Mouse (Mus musculus) stomach, postnatal 0 days (tissue): ENCODE results near the gene Dnah8. TPM values are rescaled to one million over a fixed set of nuclear protein-coding genes. Genes with fewer than 3 reads are reported as not detected.
"Not testable (repeated sequence)": the region's sequence is repeated elsewhere in the genome, so short reads cannot be mapped to it uniquely, and the experiment has no call there.

Source experiments
- ATAC-seq: fragments of 200-750 bp; cut with Nextera tagmentation; 2 replicates; pipeline ENCODE4 v1.8.0; 2017; ENCODE audit not compliant: low FRiP score, low TSS enrichment
- DNase-seq: peaks from one replicate; pipeline ENCODE4 v3.0.0-alpha.2; 2016; ENCODE audit warnings: low spot score
- H3K27ac ChIP-seq: fragments of 300-500 bp; sonication (generic); replicated peaks from 2 replicates; pipeline ENCODE4 v1.5.1; 2014; ENCODE audit warnings: mild to moderate bottlenecking, control low read depth
- H3K27me3 ChIP-seq: fragments of 300-500 bp; sonication (generic); 2 replicates; pipeline ENCODE4 v1.6.1; 2014; ENCODE audit warnings: low read length; ENCODE audit not compliant: control insufficient read depth, insufficient read depth
- H3K36me3 ChIP-seq: fragments of 300-500 bp; sonication (generic); 2 replicates; pipeline ENCODE4 v1.6.1; 2014; ENCODE audit warnings: low read length, mixed read lengths; ENCODE audit not compliant: control insufficient read depth, insufficient read depth
- H3K4me1 ChIP-seq: fragments of 300-500 bp; sonication (generic); replicated peaks from 2 replicates; pipeline ENCODE4 v1.6.1; 2014; ENCODE audit warnings: antibody characterized with exemption; ENCODE audit not compliant: control insufficient read depth, insufficient read depth
- H3K4me2 ChIP-seq: fragments of 300-500 bp; sonication (generic); replicated peaks from 2 replicates; pipeline ENCODE4 v1.6.1; 2014; ENCODE audit warnings: low read depth, mild to moderate bottlenecking, control low read depth, moderate library complexity
- H3K4me3 ChIP-seq: fragments of 300-500 bp; sonication (generic); 2 replicates; pipeline ENCODE4 v1.5.1; 2014; ENCODE audit warnings: low read depth, low read length, control low read depth
- H3K9ac ChIP-seq: fragments of 300-500 bp; sonication (generic); 2 replicates; pipeline ENCODE4 v1.6.1; 2014; ENCODE audit warnings: mild to moderate bottlenecking, low read length, control low read depth, mixed read lengths
- H3K9me3 ChIP-seq: fragments of 300-500 bp; sonication (generic); 2 replicates; pipeline ENCODE4 v1.6.1; 2016; ENCODE audit warnings: low read length; ENCODE audit not compliant: control insufficient read depth
- CTCF ChIP-seq: IDR thresholded peaks from 2 replicates; pipeline ENCODE4 v1.5.1; 2016; ENCODE audit warnings: antibody characterized with exemption, low read depth, mild to moderate bottlenecking, moderate library complexity
- EP300 ChIP-seq: optimal IDR thresholded peaks from 2 replicates; pipeline ENCODE3; 2016; ENCODE audit warnings: antibody characterized with exemption
- WGBS: fragments of 180-500 bp; shearing (Covaris S2); extraction: QIAGEN DNeasy Blood & Tissue Kit; methylation state at CpG from one replicate; pipeline ENCODE4 v1.1.7; 2014; 5-methylcytosine and 5-hydroxymethylcytosine counted together
- polyA plus RNA-seq: library from polyadenylated mRNA; unstranded; fragments of >200 nt; fragmentation: Nextera tagmentation; extraction: Ambion mirVana; gene quantifications from 2 replicates; pipeline ENCODE4 v1.2.1, GENCODE M21; 2015

Gene Dnah8
- polyA plus RNA-seq: 0.47 and 0.92 TPM in 2 replicates

DNA sequence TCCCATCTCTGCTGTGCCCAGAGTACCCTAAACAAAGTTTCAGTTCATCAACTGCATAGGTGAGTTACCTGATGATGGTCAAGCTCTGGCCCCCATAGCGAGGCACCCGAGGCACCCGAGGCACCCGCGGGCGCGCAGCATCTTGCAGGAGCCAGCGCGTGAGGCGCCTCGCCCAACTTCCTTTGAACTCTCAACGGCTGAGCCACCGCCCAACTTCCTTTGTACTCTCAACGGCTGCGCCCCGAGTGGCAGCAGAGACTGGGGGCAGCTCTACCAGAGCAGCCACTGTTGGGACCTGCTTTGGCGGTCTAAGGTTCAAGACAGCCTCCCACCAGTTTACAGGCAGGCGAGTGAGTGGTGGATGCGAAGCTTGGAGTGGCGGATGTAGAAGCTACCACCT lies at the start of gene Dnah8:
Gene Dnah8, plus strand, starts transcription at position 223 of the 400 bp plus-strand sequence.
- H3K27me3 ChIP-seq, H3K9me3 ChIP-seq, H3K9ac ChIP-seq, H3K4me2 ChIP-seq, DNase-seq, H3K4me1 ChIP-seq, H3K4me3 ChIP-seq, H3K27ac ChIP-seq, H3K36me3 ChIP-seq: not testable (repeated sequence)
- WGBS: no CpG with 5 or more reads among the region's 20 CpGs
- peak; percentile 57; the same call in 1 of the 2 replicates for ATAC-seq

DNA sequence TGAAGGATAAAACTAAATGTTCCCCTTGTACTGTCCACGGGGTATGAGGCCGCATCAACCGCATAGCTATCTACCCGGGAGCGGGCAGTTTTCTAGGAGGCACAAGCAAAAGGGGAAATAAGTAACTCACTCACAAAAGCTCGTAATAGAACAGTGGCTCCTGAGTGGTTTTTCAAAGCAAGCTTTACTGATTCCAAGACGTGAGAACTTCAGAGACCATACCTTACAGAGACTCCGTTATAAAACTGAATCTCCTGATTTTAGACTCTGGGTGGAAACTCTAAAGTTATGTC lies 49.4 kb upstream of the Dnah8 start:
- no peaks in the 10 kb centered on the region for H3K9me3 ChIP-seq
- H3K27ac ChIP-seq: 0 out of 2 replicates have a peak overlapping the region, but pooled peaks have one; percentile 2
- H3K4me3 ChIP-seq: no peak overlapping the region
- ATAC-seq (no peak), DNase-seq (no peak)
- TF ChIP-seq EP300: no peak
- no peak for TF ChIP-seq CTCF
- no peaks in the 10 kb centered on the region for H3K27me3 ChIP-seq
- peaks cover 8% of the 10 kb centered on the region; the same call in 1 of the 2 replicates for H3K4me1 ChIP-seq
- 60% methylated on average over 8 of the region's 8 CpGs for WGBS
- no peak overlapping the region for H3K9ac ChIP-seq
- no peaks in the 10 kb centered on the region for H3K36me3 ChIP-seq
- peak overlapping the region; percentile 84; the same call in 1 of the 2 replicates for H3K4me2 ChIP-seq

DNA sequence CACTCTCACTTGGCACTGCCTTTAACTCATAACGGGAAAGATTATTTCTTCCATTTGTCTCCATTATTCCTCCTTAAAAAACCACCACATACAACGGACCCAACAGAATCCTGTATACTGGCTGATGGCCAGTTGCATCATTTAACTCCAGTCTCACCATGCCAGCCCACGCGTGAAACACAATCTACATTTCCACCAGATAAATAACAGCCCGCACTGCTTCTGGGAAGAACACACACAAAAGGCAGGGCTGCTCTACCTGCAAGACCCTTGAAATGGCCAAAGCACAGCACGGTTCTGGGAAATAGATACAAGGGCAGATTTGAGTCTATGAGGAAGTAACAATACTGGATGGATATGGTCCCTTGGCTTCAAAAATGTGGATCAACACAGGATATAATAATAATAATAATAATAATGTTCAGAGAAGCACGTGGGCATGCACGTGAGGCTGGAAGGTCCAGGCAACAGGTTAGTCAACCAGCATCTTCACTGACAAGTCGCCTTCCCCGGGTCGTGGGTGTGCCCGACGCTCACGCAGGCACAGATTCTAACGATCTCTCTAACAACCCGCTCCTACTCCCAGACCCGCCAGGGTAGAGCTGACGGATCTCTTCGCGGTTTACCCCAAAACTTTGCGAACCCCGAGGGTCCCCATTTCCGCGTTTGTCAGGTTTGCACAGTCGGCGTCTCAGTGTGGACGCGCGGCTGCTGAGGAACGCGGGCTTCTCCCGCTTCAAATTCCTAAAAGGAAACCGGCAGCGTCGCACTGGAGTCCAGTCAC lies 48.8 kb upstream of the Dnah8 start:
- DNase-seq (no peak), ATAC-seq (peak; percentile 18; the same call in 1 of the 2 replicates)
- peak overlapping the region; percentile 78 for H3K9ac ChIP-seq
- peaks cover 8% of the 10 kb centered on the region; the same call in 1 of the 2 replicates for H3K4me1 ChIP-seq
- peak overlapping the region; percentile 77 for H3K4me3 ChIP-seq
- peak overlapping the region; percentile 91 for H3K27ac ChIP-seq
- WGBS: 3% methylated on average over 35 of the region's 35 CpGs
- H3K9me3 ChIP-seq: no peaks in the 10 kb centered on the region
- no peak for TF ChIP-seq EP300
- TF ChIP-seq CTCF: no peak
- H3K27me3 ChIP-seq: no peaks in the 10 kb centered on the region
- no peaks in the 10 kb centered on the region for H3K36me3 ChIP-seq
- H3K4me2 ChIP-seq: peak overlapping the region; percentile 84

DNA sequence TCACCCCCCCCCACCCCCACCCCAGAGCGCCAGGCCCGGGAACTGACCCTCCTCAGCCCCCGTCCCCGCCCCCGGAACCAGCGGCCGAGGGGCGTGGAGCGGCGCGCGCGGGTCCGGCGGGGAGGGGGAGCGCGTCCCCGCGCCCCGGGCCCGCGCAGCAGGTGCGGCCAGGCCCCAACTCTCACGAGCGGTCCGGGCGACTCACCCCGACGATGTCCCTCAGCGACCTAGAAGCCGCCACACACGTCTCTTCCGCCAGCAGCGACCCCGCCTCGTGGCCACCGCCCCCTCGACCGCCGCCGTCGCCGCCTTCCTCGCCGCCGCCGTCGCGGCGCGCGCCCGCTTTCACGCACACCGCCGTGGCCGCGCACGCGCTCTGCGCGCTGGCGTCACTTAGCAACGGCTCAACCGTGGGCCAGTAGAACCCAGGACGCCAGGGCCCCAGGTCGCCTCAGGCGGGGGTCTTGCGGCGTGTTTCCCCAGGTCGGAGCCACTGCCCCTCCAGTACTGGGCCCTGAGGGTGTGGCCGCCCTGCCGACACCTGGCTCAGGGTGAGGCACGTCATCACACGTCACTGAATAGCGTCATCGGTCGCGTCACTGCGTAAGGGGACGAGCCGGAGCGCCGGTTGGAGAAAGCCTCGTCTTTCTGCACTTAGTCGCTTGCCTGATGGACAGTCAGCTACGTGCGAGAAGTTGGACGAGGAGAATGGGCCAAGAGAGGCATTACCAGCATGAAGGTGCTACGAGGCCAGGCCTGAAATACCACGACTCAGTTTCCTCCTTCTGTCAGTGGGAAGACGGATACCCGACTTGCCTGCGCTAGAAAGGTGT lies 48.0 kb upstream of the Dnah8 start, which contains the start of gene Btbd9:
Gene Btbd9, minus strand, starts transcription at position 548 of the 833 bp plus-strand sequence.
- Histone ChIP-seq H3K4me2 (peak within 1 kb of the TSS; percentile 84), H3K4me1 (peaks cover 5% of the 10 kb centered on the region; the same call in 1 of the 2 replicates), H3K27ac (peak within 1 kb of the TSS; percentile 91), H3K9ac (peak within 1 kb of the TSS; percentile 78), H3K4me3 (peak within 1 kb of the TSS; percentile 77), H3K36me3 (no peaks in the 10 kb centered on the region), H3K27me3 (no peaks in the 10 kb centered on the region), H3K9me3 (no peaks in the 10 kb centered on the region)
- peak; percentile 92 for ATAC-seq
- DNase-seq: peak; percentile 90
- TF ChIP-seq EP300: no peak
- TF ChIP-seq CTCF: no peak
- WGBS: under 1% methylated on average over 66 of the region's 94 CpGs

DNA sequence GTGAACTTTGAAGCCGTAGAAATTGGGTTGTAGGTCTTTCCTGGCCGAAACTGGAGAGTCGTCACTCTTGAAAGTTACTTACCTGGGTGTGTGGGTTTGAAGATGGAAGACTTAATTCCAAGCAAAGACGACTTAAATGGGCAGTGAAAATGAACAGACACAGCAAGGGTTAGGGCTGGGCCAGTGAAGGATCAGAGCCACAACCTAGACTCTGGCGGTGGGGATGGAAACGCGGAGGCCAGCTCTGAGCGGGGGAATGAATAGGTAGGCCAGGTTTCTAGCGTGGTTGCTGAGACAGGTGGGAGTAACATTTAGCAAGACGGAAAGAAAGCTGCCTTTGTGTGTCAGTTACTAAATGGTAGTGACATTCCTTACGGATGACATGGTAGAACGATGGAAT lies 47.2 kb upstream of the Dnah8 start:
- H3K27me3 ChIP-seq: no peaks in the 10 kb centered on the region
- TF ChIP-seq CTCF (no peak), EP300 (no peak)
- peak overlapping the region; percentile 91 for H3K27ac ChIP-seq
- H3K4me1 ChIP-seq: peaks cover 5% of the 10 kb centered on the region; the same call in 1 of the 2 replicates
- no peaks in the 10 kb centered on the region for H3K9me3 ChIP-seq
- peak overlapping the region; percentile 77 for H3K4me3 ChIP-seq
- ATAC-seq (no peak), DNase-seq (no peak)
- 45% methylated on average over 12 of the region's 12 CpGs for WGBS
- H3K4me2 ChIP-seq: peak overlapping the region; percentile 84
- peak overlapping the region; percentile 78; the same call in 1 of the 2 replicates for H3K9ac ChIP-seq
- no peaks in the 10 kb centered on the region for H3K36me3 ChIP-seq
